Mouse (Mus musculus) testis, adult 2 months (tissue): Measurements from ENCODE around the gene Ergic1. TPM values are rescaled to one million over a fixed set of nuclear protein-coding genes. Genes with fewer than 3 reads are reported as not detected.

Experiments
- H3K27ac ChIP-seq: fragments of 200-500 bp; 2 replicates; pipeline ENCODE4 v1.5.1; 2012; ENCODE audit warnings: low read depth, low read length; ENCODE audit not compliant: control insufficient read depth, insufficient read depth
- H3K27me3 ChIP-seq: fragments of 200-500 bp; 2 replicates; pipeline ENCODE4 v1.6.1; 2012; ENCODE audit warnings: mild to moderate bottlenecking, low read length, moderate library complexity; ENCODE audit not compliant: control insufficient read depth, insufficient read depth
- H3K36me3 ChIP-seq: fragments of 200-500 bp; 2 replicates; pipeline ENCODE4 v1.6.1; 2012; ENCODE audit warnings: mild to moderate bottlenecking, low read length; ENCODE audit not compliant: control insufficient read depth, insufficient read depth
- H3K4me1 ChIP-seq: fragments of 200-500 bp; 2 replicates; pipeline ENCODE4 v1.6.1; 2012; ENCODE audit warnings: low read length; ENCODE audit not compliant: control insufficient read depth, insufficient read depth
- H3K4me3 ChIP-seq: fragments of 200-500 bp; 2 replicates; pipeline ENCODE4 v1.5.1; 2012; ENCODE audit warnings: low read depth, mild to moderate bottlenecking, low read length, moderate library complexity, mixed read lengths; ENCODE audit not compliant: control insufficient read depth
- CTCF ChIP-seq: fragments of 200-500 bp; IDR thresholded peaks from 2 replicates; pipeline ENCODE4 v1.5.1; 2012; ENCODE audit warnings: low read depth, mild to moderate bottlenecking, inconsistent platforms, low read length, moderate library complexity; ENCODE audit not compliant: control insufficient read depth, insufficient read depth, insufficient replicate concordance
- POLR2A ChIP-seq: fragments of 200-500 bp; IDR thresholded peaks from 2 replicates; pipeline ENCODE4 v1.6.1; 2012; ENCODE audit warnings: low read depth, mild to moderate bottlenecking, inconsistent platforms, low read length, moderate library complexity; ENCODE audit not compliant: control insufficient read depth
- polyA plus RNA-seq: library from polyadenylated mRNA; depleted of rRNA; stranded (reverse); fragments of >200 nt; gene quantifications from 2 replicates; pipeline ENCODE4 v1.2.3, GENCODE M21; 2012

The Ergic1 gene
- polyA plus RNA-seq, 1 experiment = 115 TPM

DNA sequence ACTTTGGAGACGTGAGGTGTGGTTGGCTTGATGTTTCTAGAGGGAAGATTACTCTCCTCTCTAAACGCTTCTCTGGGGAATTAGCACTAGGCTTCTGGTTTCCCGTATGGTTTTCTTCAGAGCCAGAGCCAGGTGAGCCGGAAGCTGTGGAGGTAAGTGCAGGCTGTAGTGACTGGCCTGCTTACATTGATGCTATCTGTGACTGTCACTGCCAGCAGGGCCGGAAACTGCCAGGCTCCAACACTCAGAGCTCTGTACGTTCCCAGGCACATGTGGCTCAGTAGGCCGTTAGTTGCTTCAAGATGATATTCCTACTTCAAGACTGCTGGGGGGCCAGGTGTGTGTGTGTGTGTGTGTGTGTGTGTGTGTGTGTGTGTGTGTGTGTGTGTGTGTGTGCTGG is 32.9 kb downstream of the Ergic1 start:
- no peak overlapping the region for H3K4me3 ChIP-seq
- H3K27ac ChIP-seq = no peak overlapping the region
- TF ChIP-seq POLR2A (no peak), CTCF (no peak)
- H3K36me3 ChIP-seq = no peaks in the 10 kb centered on the region
- H3K27me3 ChIP-seq = no peaks in the 10 kb centered on the region
- peaks cover 6% of the 10 kb centered on the region for H3K4me1 ChIP-seq

DNA sequence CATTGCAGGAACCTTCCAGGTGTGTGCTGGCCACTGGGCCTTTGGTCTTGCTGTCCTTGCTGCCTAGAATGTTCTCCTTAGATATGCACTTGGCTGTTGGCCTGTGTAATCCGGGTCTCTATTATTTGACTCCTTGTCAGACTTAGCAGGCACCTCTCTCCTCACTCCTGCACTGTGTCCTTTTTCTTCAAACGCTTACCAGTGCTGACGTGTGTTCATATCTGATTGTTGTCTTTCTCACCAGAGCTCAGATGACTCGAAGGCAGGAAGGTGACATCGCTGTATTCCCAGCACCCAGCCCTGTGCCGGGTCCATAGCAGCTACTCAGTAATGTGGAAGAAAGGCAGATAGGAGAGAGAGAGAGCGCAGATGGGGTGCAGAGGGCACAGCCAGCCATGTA is 33.7 kb downstream of the Ergic1 start:
- H3K4me1 ChIP-seq = peaks cover 6% of the 10 kb centered on the region
- H3K27ac ChIP-seq = no peak overlapping the region
- no peaks in the 10 kb centered on the region for H3K36me3 ChIP-seq
- no peaks in the 10 kb centered on the region for H3K27me3 ChIP-seq
- no peak overlapping the region for H3K4me3 ChIP-seq
- TF ChIP-seq POLR2A = no peak
- no peak for TF ChIP-seq CTCF

GRCm38 (mm10) chr17:26595448-26596167 is 34.3 kb downstream of the Ergic1 start:
- Histone ChIP-seq H3K36me3 (no peaks in the 10 kb centered on the region), H3K4me1 (peaks cover 6% of the 10 kb centered on the region), H3K27me3 (no peaks in the 10 kb centered on the region), H3K27ac (no peak overlapping the region), H3K4me3 (no peak overlapping the region)
- TF ChIP-seq CTCF (no peak), POLR2A (no peak)

- H3K27ac ChIP-seq = no peak overlapping the region
- H3K4me3 ChIP-seq = no peak overlapping the region
- H3K36me3 ChIP-seq = no peaks in the 10 kb centered on the region
- TF ChIP-seq CTCF (no peak), POLR2A (no peak)
- H3K4me1 ChIP-seq = peaks cover 11% of the 10 kb centered on the region
- H3K27me3 ChIP-seq = no peaks in the 10 kb centered on the region
Observed at GRCm38 (mm10) chr17:26596168-26596658, 34.9 kb downstream of the Ergic1 start.

GRCm38 (mm10) chr17:26596856-26597481 is 35.7 kb downstream of the Ergic1 start:
- Histone ChIP-seq H3K4me1 (peaks cover 17% of the 10 kb centered on the region), H3K36me3 (no peaks in the 10 kb centered on the region), H3K4me3 (no peak overlapping the region), H3K27me3 (no peaks in the 10 kb centered on the region), H3K27ac (no peak overlapping the region)
- TF ChIP-seq CTCF (no peak), POLR2A (no peak)

DNA sequence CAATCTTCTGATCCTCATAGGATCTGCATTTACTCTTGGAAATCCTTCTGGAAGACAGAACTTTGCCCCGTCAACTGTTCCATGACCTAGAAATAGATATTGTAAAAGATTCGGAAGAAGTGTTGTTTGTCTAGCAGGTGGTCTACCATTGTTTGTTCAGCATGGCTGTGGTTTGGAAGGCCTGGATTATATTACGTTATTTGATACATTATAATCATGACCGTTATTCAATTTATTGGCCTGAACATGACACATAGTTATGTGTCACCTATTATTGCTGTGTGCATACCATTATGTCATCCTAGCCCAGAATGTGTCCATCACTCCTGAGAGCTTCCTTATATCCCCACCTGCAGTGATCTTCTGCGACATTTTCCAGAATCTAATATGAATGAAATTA is 37.6 kb downstream of the Ergic1 start:
- H3K27ac ChIP-seq = no peak overlapping the region
- H3K36me3 ChIP-seq = no peaks in the 10 kb centered on the region
- H3K27me3 ChIP-seq = no peaks in the 10 kb centered on the region
- H3K4me3 ChIP-seq = no peak overlapping the region
- TF ChIP-seq CTCF (no peak), POLR2A (no peak)
- peaks cover 12% of the 10 kb centered on the region for H3K4me1 ChIP-seq

DNA sequence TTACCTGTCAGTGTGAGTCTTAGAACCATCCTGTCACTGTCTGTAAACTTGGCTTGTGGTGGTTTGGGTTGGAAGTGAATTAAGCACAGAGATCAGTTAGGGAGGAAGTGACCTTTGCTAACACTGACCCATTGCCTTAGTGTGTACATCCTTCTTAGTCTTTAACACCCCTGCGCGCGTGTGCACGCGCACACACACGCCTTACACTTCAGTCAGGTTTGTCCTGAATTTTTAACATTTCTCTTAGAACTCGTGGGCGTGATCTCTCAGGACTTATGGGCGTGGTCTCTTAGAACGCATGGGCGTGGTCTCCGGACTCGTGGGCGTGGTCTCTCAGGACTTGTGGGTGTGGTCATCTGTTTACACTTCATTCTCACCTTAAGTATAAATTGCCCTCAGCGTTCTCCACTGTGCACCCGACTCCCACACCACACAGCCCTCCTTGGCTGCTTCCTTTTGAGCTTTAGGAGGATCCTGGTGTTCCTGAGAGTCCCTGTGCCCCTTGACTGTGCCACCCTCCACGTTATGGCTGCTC is 39.7 kb downstream of the Ergic1 start:
- peak overlapping the region; percentile 76 for H3K4me3 ChIP-seq
- no peaks in the 10 kb centered on the region for H3K36me3 ChIP-seq
- no peak overlapping the region; the same call in 1 of the 2 replicates for H3K27ac ChIP-seq
- H3K27me3 ChIP-seq = no peaks in the 10 kb centered on the region
- H3K4me1 ChIP-seq = peaks cover 12% of the 10 kb centered on the region
- TF ChIP-seq CTCF = no peak
- TF ChIP-seq POLR2A = peak; percentile 32; the same call in 1 of the 2 replicates
